Mouse (Mus musculus) limb, embryonic 11.5 days (tissue): ENCODE measurements around the gene Myoz2. TPM values are rescaled to one million over a fixed set of nuclear protein-coding genes. Genes with fewer than 3 reads are reported as not detected.

Source experiments
- ATAC-seq: fragments of 200-750 bp; cut with Nextera tagmentation; 2 replicates; pipeline ENCODE4 v1.8.0; 2017; ENCODE audit warnings: low read depth; ENCODE audit not compliant: insufficient number of reproducible peaks, low FRiP score, low TSS enrichment
- DNase-seq: peaks from one replicate; pipeline ENCODE4 v3.0.0-alpha.2; 2015; ENCODE audit warnings: low spot score
- H3K27ac ChIP-seq: fragments of 300-500 bp; sonication (generic); replicated peaks from 2 replicates; pipeline ENCODE4 v1.5.1; 2014; ENCODE audit warnings: low read depth, mild to moderate bottlenecking, low read length
- H3K27me3 ChIP-seq: fragments of 300-500 bp; sonication (generic); 2 replicates; pipeline ENCODE4 v1.6.1; 2014; ENCODE audit warnings: mild to moderate bottlenecking, low read length, mixed read lengths; ENCODE audit not compliant: control insufficient read depth, insufficient read depth
- H3K36me3 ChIP-seq: fragments of 300-500 bp; sonication (generic); 2 replicates; pipeline ENCODE4 v1.6.1; 2014; ENCODE audit warnings: mild to moderate bottlenecking, low read length, moderate library complexity, mixed read lengths; ENCODE audit not compliant: control insufficient read depth, insufficient read depth
- H3K4me1 ChIP-seq: fragments of 300-500 bp; sonication (generic); 2 replicates; pipeline ENCODE4 v1.6.1; 2014; ENCODE audit warnings: low read length, mixed read lengths; ENCODE audit not compliant: control insufficient read depth, insufficient read depth
- H3K4me2 ChIP-seq: fragments of 300-500 bp; sonication (generic); 2 replicates; pipeline ENCODE4 v1.6.1; 2014; ENCODE audit warnings: low read depth, mild to moderate bottlenecking, moderate library complexity; ENCODE audit not compliant: severe bottlenecking
- H3K4me3 ChIP-seq: fragments of 300-500 bp; sonication (generic); 2 replicates; pipeline ENCODE4 v1.5.1; 2014; ENCODE audit warnings: low read depth, low read length
- H3K9ac ChIP-seq: fragments of 300-500 bp; sonication (generic); 2 replicates; pipeline ENCODE4 v1.6.1; 2014; ENCODE audit warnings: mild to moderate bottlenecking, low read length
- H3K9me3 ChIP-seq: fragments of 300-500 bp; sonication (generic); 2 replicates; pipeline ENCODE4 v1.6.1; 2016; ENCODE audit warnings: low read length; ENCODE audit not compliant: control insufficient read depth
- WGBS: fragments of 180-500 bp; shearing (Covaris S2); extraction: QIAGEN DNeasy Blood & Tissue Kit; methylation state at CpG from one replicate; pipeline ENCODE4 v1.1.7; 2014; 5-methylcytosine and 5-hydroxymethylcytosine counted together
- microRNA-seq: library from miRNA; unstranded; fragments of <30 nt; microRNA quantifications from one replicate; pipeline ENCODE4, GENCODE M21; 2016
- polyA plus RNA-seq: library from polyadenylated mRNA; unstranded; fragments of >200 nt; fragmentation: Nextera tagmentation; extraction: Ambion mirVana; gene quantifications from 2 replicates; pipeline ENCODE4 v1.2.1, GENCODE M21; 2014

The Myoz2 gene
- polyA plus RNA-seq, 1 experiment from 2014 or later: 1.0 TPM

DNA sequence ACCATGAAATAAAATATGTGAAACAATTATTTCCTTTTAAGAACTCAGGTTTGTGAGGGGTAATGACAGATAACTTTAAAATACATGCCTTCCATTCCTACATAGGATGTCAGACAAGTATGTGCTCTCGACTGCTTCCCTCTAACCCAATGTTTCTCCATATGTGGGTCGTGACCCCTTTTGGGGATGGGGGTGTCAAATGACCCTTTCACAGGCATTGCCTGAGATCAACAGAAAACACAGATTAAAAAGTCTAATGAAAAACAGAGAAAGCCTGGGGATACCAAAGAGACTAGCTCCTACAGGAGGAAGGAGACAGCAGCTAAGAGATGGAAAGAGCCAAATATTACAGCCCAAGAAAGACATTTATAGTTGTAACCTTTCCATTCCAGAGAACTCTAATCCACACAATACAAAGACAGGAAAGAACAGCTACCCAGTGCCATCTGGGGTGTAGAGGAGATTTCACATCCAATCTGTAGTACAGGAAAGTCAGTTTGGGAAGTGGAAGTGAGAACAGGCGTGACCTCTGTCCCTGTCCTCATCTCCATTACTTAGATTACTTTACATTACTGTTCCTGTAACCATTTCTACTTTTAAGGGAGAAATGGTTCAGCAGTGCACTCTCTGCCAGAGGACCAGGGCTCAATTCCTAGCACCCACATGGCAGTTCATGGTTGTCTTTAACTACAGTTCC lies 62.5 kb downstream of the Myoz2 start:
- Histone ChIP-seq H3K36me3 (no peaks in the 10 kb centered on the region), H3K9me3 (no peaks in the 10 kb centered on the region), H3K4me3 (no peak overlapping the region), H3K4me2 (no peak overlapping the region), H3K9ac (no peak overlapping the region), H3K27me3 (no peaks in the 10 kb centered on the region), H3K27ac (no peak overlapping the region), H3K4me1 (peaks cover 7% of the 10 kb centered on the region; the same call in 1 of the 2 replicates)
- DNase-seq (no peak), ATAC-seq (no peak)
- 31% methylated on average over 3 of the region's 3 CpGs for WGBS

DNA sequence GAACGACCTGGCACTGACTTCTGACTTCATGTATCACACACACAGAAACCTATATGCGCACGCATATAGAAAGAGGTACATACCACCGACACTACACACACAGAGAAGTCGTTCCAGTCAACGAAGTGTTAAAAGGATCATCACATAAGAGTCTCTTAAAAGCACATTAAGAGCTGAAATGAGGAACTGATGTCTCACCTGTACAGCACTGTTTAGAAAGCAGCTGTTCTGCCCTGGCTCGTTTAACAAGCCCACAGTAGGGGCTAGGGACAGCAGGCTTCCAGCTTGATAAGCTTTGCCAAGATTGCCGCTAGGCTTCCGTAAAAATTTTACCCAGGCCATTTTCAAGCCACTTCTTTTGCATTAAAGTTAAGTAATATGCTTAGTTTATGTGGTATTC lies 66.4 kb downstream of the Myoz2 start:
- Histone ChIP-seq H3K4me3 (no peak overlapping the region), H3K36me3 (no peaks in the 10 kb centered on the region), H3K4me1 (peaks cover 7% of the 10 kb centered on the region; the same call in 1 of the 2 replicates), H3K9ac (no peak overlapping the region), H3K27me3 (no peaks in the 10 kb centered on the region), H3K4me2 (no peak overlapping the region), H3K27ac (no peak overlapping the region), H3K9me3 (no peaks in the 10 kb centered on the region)
- WGBS: 82% methylated on average over 9 of the region's 9 CpGs
- DNase-seq (no peak), ATAC-seq (no peak)

DNA sequence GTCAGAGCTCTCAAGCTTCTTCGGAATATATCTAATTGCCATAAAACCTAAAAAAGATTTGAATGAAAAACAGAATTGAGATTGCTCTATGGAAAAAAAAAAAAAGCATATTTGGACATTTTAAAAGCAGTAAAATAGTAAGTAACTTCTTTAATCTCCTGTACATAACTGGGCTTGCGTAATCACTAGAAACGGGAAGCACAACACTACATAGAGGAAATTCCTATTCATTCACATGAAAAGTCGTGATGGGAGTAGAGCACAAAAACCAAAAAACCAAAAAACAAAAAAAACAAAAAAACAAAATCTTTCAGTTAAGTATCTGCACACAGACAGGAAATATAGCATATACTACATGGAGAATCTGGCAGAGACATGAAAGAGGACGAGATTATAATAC lies 70.5 kb downstream of the Myoz2 start:
- ATAC-seq: no peak
- Histone ChIP-seq H3K36me3 (no peaks in the 10 kb centered on the region), H3K4me2 (no peak overlapping the region), H3K9ac (no peak overlapping the region), H3K27ac (no peak overlapping the region), H3K4me1 (no peaks in the 10 kb centered on the region), H3K4me3 (no peak overlapping the region), H3K27me3 (no peaks in the 10 kb centered on the region), H3K9me3 (no peaks in the 10 kb centered on the region)
- WGBS: 85% methylated on average over 5 of the region's 5 CpGs
- DNase-seq: no peak

Small RNA genes within 50 kb of the gene (microRNA-seq; reads per million reads assigned to microRNA genes)
- not detected for gene Gm22066

Other genes starting within 250 kb of the Myoz2 start
- gene Fabp2, start 139.9 kb downstream of the Myoz2 start, polyA plus RNA-seq: not detected in 2 replicates
- not detected in 2 replicates for gene Gm10959, start 115.7 kb downstream of the Myoz2 start, polyA plus RNA-seq
- gene 1810037I17Rik, start 110.8 kb downstream of the Myoz2 start, polyA plus RNA-seq: 71.2 and 72.5 TPM in 2 replicates
- 5.7 and 6.5 TPM in 2 replicates for gene Usp53, start 50.5 kb downstream of the Myoz2 start, polyA plus RNA-seq
- 3.3 and 4.2 TPM in 2 replicates for gene Synpo2, start 201.1 kb upstream of the Myoz2 start, polyA plus RNA-seq
- 29.3 and 29.4 TPM in 2 replicates for gene Sec24d, start 232.4 kb upstream of the Myoz2 start, polyA plus RNA-seq